Mouse (Mus musculus) adrenal gland, adult (tissue): ENCODE measurements around the gene Gm17651.

Experiments
- DNase-seq, 2 experiments: peaks; one replicate each; pipeline ENCODE4 v3.0.0; 2022 to 2023; ENCODE audit warnings: low spot score in 1 of 2; ENCODE audit not compliant: inconsistent age in 2 of 2

Gene Gm17651

DNA sequence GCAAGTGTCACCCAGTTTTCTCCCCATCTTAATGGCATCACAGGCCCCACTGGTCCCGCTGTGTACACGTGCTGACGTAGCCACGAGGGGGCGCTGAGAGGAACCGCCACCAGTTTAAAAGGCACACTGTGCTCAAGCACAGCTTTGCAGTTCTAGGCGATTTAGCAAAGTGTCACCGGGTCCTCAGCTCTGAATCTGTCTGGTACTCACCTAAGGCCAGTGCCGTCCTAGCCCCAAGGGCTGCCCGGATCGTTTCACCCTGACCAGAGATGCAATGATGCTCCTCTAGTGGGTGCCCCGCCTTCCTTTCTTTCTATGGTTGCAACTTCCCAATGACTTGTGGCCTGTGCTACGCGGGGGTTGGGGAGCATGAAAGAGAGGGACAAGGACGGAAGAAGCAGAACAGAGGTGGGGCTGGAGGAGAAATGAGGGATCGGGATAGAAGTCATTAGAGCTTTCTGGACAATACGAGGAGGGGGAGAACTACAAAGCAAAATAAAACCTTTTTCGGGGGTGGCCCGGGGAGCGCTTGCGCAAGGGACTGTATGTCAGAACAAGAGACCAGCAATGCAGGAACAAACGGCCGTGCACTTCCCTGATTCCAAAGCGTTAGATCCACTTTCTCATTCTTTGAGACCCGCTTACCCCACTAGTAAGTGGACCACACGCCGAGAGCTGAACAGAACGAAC lies 6.3 kb upstream of the Gm17651 start:
- DNase-seq: peak; percentile 82 to 95

DNA sequence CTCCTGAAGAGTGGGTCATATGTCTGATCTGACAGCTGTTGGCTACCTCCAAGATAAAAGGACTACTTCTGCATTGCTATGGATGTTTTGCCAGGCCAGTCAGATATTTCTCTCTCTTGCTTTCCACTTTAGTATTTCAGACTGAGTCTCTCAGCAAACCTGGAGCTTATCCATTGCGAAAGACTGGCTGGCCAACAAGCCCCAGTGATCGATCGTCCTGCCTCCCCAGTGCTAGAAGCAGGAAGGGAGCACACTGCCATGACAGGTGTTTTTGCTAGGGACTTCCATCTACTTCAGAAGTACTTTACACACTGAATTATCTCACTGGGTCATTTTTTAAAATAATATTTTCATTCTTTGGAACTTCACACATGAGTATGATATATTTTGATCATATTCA lies 3.9 kb upstream of the Gm17651 start:
- DNase-seq: no peak

DNA sequence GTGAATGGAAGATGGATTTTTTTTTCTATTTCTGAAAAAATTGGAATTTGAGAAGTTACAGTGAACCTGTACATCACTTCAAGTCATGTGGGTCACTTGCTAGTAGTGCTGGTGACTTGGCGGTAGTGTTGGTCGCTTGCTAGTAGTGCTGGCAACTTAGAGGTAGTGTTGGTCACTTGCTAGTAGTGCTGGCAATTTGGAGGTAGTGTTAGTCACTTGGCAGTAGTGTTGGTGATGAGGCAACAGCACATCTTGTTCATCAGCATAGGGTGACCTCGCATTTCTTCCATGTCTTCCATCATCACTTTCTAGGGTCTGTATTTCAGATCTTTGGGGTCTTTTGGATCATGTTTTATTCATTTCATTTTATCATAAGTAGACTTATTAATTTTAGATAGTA lies 1.6 kb upstream of the Gm17651 start:
- no peak for DNase-seq

GRCm38 (mm10) chr3:97667093-97667675 lies 7.3 kb downstream of the Gm17651 start:
- DNase-seq: no peak

- no peak for DNase-seq
These were observed 8.3 kb downstream of the Gm17651 start for GRCm38 (mm10) chr3:97666154-97666553.

DNA sequence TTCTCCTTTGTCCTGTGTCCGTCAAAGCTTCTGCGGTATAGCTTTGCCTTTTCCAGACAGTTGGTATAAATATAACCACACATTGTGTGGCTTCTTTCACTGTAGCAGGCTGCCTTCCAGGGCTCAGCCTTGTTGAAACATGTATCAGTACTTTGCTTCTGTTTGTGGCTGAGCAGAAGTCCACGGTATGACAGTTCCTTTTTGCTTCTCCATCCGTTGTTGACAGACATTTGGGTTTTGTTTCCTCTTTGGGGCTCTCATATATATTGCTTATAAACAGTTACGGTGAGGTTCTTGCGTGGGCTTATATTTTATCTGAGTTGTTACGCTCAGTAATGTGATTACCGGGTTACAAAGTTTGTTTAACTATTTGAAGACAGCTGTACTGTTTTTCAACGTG lies 9.0 kb downstream of the Gm17651 start:
- no peak for DNase-seq

GRCm38 (mm10) chr3:97661206-97661605 lies 13.3 kb downstream of the Gm17651 start:
- DNase-seq: peak in 1 of 2 experiments; percentile 51

DNA sequence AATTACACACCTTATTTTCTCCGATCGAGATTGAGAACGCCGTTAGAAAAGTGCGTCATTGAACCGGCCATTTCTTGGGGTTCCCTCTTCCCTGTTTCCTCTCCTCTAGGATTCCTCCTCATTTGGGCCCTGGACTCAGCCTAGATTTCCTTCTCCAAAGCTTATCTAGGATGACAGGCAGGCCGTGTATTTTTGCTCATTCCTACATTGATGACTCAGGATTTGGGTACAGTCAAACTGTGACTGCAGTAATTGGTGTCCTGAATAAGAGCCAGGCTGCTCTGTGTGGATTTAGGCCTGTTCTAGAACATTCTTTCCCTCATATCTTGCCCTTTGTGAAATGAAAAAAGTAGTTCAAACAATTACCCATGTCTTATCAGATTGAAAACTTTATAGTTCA lies 14.7 kb downstream of the Gm17651 start:
- DNase-seq: peak; percentile 26 to 54

- peak in 1 of 2 experiments; percentile 32 for DNase-seq
These were observed 15.9 kb downstream of the Gm17651 start for GRCm38 (mm10) chr3:97658426-97659193.

- DNase-seq: peak; percentile 99 to 100
These were observed 16.7 kb downstream of the Gm17651 start, which contains the start of gene Prkab2 for GRCm38 (mm10) chr3:97657655-97658411. Prkab2 (plus strand) TSS chr3:97658193.

DNA sequence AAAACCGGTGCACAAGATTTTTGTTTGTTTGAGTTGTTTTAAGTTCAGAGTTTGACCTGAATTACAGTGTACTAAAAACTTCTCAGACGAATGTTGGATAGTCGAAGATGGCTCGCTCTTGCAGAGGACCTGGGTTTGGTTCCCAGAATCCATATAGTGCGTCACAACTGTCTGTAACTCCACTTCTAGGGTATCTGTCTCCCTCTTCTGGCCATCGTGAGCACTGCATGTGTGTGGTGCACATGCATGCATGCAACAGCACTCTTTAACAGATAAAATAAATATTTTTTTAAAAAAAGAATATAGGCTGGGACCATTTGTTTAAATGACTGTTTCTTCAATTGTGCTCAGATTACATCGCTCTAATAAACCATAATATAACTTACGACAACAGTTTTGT lies 19.6 kb downstream of the Gm17651 start:
- peak in 1 of 2 experiments; percentile 45 for DNase-seq

GRCm38 (mm10) chr3:97653781-97654180 lies 20.7 kb downstream of the Gm17651 start:
- DNase-seq: no peak

GRCm38 (mm10) chr3:97651604-97652003 lies 22.9 kb downstream of the Gm17651 start:
- no peak for DNase-seq

DNA sequence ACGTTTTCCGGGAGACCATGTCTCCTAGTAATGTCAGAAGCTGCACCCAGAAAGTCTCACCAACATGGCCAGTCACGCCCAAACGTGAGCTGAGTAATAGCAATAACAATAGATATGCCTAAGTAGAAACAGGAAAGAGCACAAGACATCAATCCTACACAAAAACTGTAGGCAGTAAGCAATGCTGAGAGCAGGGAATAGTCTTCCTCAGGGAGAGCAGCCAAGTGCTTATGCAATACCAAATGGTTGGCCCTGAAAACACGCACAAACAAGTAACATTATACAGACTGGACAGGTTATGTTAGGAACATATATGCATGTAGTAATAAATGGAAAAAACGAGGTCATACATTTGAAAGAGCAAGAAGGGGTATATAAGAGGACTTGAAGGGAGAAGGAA lies 25.0 kb downstream of the Gm17651 start:
- DNase-seq: no peak

GRCm38 (mm10) chr3:97649022-97649421 lies 25.5 kb downstream of the Gm17651 start:
- no peak for DNase-seq

DNA sequence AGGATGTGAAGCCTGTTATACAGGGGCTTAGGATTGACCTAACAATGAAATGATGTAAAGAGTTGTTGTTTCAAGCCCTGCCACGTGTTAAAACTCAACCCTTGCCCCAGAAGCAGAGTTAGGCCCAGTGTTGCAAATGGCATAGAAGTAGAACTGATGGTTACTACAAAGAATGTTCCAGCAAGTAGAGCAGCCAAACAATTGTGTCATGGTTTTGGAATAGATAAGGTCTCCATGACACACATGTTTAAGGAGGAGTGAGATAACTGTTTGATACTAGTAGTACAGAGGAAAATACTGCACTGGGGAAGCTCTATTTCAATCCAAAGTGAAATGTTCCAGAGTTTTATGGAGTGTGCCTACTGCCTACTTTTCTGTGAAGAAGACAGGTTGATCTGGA lies 26.0 kb downstream of the Gm17651 start:
- peak in 1 of 2 experiments; percentile 38 for DNase-seq

GRCm38 (mm10) chr3:97642001-97642400 lies 32.5 kb downstream of the Gm17651 start:
- DNase-seq: no peak

GRCm38 (mm10) chr3:97641396-97641795 lies 33.1 kb downstream of the Gm17651 start:
- no peak for DNase-seq

- peak in 1 of 2 experiments; percentile 60 for DNase-seq
These were observed 40.2 kb downstream of the Gm17651 start for GRCm38 (mm10) chr3:97634288-97634761.

GRCm38 (mm10) chr3:97633456-97633855 lies 41.0 kb downstream of the Gm17651 start:
- no peak for DNase-seq

- DNase-seq: no peak
These were observed 43.1 kb downstream of the Gm17651 start for GRCm38 (mm10) chr3:97631258-97631860.
